Mouse (Mus musculus): ENCODE results near the gene Ppp2r5c. TPM values are rescaled to one million over a fixed set of nuclear protein-coding genes. Genes with fewer than 3 reads are reported as not detected.

Ppp2r5c gene
- polyA plus RNA-seq, 1 experiment from 2014 or later = 138 TPM

DNA sequence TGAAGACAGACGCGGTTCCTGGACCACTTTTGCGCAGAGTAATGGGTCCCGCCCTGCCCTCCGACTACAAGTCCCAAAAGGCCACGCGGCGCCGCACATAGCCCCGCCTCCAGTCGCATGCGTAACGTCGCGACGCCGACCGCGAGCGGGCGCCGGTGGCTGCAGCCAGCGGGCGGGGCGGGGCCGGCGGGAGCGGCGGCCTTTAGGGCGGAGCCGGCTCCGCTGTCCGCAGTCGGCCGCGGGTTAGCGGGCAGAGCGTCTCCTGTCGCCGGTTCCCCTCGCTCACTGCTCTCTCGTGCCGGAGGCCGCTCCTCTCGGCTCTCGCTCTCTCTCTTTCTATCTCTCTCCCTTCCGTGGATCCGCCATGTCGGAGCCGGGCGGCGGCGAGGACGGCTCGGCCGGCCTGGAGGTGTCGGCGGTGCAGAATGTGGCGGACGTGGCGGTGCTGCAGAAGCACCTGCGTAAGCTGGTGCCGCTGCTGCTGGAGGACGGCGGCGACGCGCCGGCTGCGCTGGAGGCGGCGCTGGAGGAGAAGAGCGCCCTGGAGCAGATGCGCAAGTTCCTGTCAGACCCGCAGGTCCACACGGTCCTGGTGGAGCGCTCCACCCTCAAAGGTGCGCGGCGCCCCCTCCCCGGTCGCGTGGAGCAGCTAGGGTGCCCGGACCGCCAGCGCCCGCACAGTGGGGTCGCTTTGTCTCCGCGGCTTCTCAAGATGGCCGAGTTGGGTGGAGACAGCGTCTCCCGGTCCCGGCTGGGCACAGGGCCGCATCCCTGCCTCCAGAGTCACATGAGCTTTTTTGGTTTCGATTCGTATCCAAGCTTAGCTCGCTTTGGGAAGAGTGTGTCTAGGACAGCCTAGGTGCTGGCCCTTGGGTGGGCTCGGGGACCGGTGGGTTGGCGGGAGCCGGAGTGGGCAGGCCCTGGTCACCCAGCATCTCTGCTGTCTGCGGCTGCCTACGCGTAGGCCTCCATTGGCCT is 154.6 kb downstream of the Ppp2r5c start, which contains the start of gene Dync1h1:
Gene Dync1h1, plus strand, starts transcription at position 212 of the 978 bp plus-strand sequence.
- Histone ChIP-seq H3K9ac (ENCODE audit: low read length) (peak within 1 kb of the TSS; percentile 99), H3K27me3 (ENCODE audit: control insufficient read depth, insufficient read depth, low read length) (0 out of 2 replicates have a peak, but pooled peaks cover 10% of the 10 kb centered on the region)
- ATAC-seq (ENCODE audit: insufficient number of reproducible peaks, insufficient read depth, low FRiP score, low read depth) = peak; percentile 91

DNA sequence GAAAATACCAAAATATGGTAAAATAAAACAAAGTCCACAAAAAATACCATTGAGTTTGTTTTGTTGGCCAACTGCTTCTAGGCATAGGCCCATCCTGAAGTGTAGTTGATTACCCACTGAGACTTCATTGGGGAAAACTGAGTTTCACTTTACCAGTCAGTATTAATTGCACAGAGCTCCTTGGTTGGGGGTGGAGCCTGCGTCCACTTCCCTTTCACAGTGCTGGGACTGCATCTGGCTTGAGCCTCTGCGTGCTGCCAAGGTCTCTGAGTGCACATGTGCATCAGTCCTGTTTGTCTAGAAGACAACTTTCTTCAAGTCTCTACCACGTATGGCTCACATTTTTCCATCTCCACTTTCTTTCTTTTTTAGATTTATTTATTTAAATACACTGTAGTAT is 159.2 kb downstream of the Ppp2r5c start:
- H3K27ac ChIP-seq (replicated peaks in 1 of 2; ENCODE audit: control insufficient read depth in 1 of 2, insufficient read depth in 1 of 2, low read depth in 2 of 2, low read length in 2 of 2) = no peak overlapping the region
- H3K9ac ChIP-seq (ENCODE audit: low read length) = no peak overlapping the region
- 84% methylated on average over 3 of the region's 3 CpGs for WGBS
- peaks cover 2 to 21% of the 10 kb centered on the region in 2 experiments; a peak in 3 of 4 replicates for H3K4me1 ChIP-seq (ENCODE audit: control insufficient read depth in 2 of 2, insufficient read depth in 2 of 2, low read length in 2 of 2)
- ATAC-seq (ENCODE audit: insufficient number of reproducible peaks, insufficient read depth, low FRiP score, low read depth) = no peak
- no peak overlapping the region for H3K4me3 ChIP-seq (ENCODE audit: control insufficient read depth in 1 of 2, insufficient read depth in 1 of 2, low read depth in 1 of 2, low read length in 2 of 2)
- peaks cover 15% of the 10 kb centered on the region; the same call in 1 of the 2 replicates for H3K36me3 ChIP-seq (ENCODE audit: control insufficient read depth, insufficient read depth, low read length)
- H3K27me3 ChIP-seq (ENCODE audit: control insufficient read depth, insufficient read depth, low read length) = no peaks in the 10 kb centered on the region
- H3K4me2 ChIP-seq (ENCODE audit: low read length) = no peak overlapping the region
- no peaks in the 10 kb centered on the region for H3K9me3 ChIP-seq (ENCODE audit: control insufficient read depth, low read length)

More for the DNA sequence above, 154.6 kb downstream of the Ppp2r5c start, which contains the start of gene Dync1h1:
- 0 out of 2 replicates have a peak, but pooled peaks cover 5% of the 10 kb centered on the region for H3K36me3 ChIP-seq (ENCODE audit: control insufficient read depth, insufficient read depth, low read length)
- peak within 1 kb of the TSS; percentile 92 to 98 for H3K27ac ChIP-seq (replicated peaks in 1 of 2; ENCODE audit: control insufficient read depth in 1 of 2, insufficient read depth in 1 of 2, low read depth in 2 of 2, low read length in 2 of 2)
- H3K4me2 ChIP-seq (ENCODE audit: low read length) = peak within 1 kb of the TSS; percentile 96
- no peaks in the 10 kb centered on the region for H3K9me3 ChIP-seq (ENCODE audit: control insufficient read depth, low read length)
- peak within 1 kb of the TSS; percentile 78 to 97 for H3K4me3 ChIP-seq (ENCODE audit: control insufficient read depth in 1 of 2, insufficient read depth in 1 of 2, low read depth in 1 of 2, low read length in 2 of 2)
- under 1% methylated on average over 102 of the region's 105 CpGs for WGBS
- H3K4me1 ChIP-seq (ENCODE audit: control insufficient read depth in 2 of 2, insufficient read depth in 2 of 2, low read length in 2 of 2) = peaks cover 0 to 17% of the 10 kb centered on the region in 2 experiments; a peak in 2 of 4 replicates

DNA sequence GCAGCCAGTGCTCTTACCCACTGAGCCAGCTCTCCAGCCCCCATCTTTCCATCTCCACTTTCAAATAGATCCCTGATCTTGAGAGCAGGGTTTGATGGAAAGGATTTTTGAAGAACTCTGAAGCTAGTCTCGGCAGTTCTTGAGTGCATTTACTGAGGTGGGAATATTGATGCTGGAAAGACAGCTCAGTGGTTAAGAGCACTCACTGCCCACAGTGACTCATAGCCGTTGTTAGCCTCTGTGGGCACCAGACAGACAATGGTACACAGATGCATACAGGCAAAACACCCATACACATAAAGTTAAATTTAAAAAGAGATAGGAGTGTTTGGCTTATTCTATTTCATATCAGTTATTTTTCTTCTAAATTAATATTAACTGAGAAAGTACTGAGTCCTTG is 159.8 kb downstream of the Ppp2r5c start:
- H3K4me3 ChIP-seq (ENCODE audit: control insufficient read depth in 1 of 2, insufficient read depth in 1 of 2, low read depth in 1 of 2, low read length in 2 of 2) = no peak overlapping the region
- ATAC-seq (ENCODE audit: insufficient number of reproducible peaks, insufficient read depth, low FRiP score, low read depth) = no peak
- 83% methylated on average over 2 of the region's 2 CpGs for WGBS

DNA sequence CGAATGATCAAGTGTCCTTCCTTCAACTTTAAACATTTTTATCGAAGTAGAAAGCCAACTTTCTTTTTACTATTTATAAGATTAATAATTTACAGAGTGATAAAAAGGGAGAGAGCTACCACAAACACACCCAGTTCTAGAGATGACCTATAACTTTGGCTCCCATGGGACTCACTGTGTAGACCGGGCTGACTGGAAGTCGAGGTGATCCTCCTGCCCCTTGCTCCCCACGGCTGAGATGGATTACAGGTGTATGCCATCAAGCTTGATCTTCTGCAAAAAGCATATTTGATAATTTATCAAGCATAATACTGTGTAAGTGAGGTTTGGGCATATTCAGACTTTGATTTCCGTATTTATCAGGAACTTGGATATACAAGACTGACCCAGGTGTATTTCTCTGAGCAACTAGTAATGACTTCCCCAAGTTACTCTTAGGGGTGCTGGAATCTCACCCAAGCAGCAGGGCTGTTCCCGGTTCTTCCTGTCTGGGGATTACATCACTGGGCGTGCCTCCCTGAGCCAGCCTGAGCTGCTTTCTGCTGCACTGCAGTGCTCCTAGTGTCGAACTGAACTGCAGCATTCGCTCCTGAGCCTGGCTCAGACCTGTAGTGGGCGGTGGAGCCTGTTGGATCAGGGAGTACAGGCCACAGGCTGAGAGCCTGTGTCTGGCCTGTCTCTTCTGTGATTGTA is 161.7 kb downstream of the Ppp2r5c start:
- peak; percentile 73 for ATAC-seq (ENCODE audit: insufficient number of reproducible peaks, insufficient read depth, low FRiP score, low read depth)
- WGBS = 60% methylated on average over 11 of the region's 11 CpGs
- peaks cover 2 to 12% of the 10 kb centered on the region in 2 experiments; a peak in 3 of 4 replicates for H3K4me1 ChIP-seq (ENCODE audit: control insufficient read depth in 2 of 2, insufficient read depth in 2 of 2, low read length in 2 of 2)
- no peak overlapping the region for H3K4me3 ChIP-seq (ENCODE audit: control insufficient read depth in 1 of 2, insufficient read depth in 1 of 2, low read depth in 1 of 2, low read length in 2 of 2)
- H3K36me3 ChIP-seq (ENCODE audit: control insufficient read depth, insufficient read depth, low read length) = peaks cover 36% of the 10 kb centered on the region
- no peaks in the 10 kb centered on the region for H3K27me3 ChIP-seq (ENCODE audit: control insufficient read depth, insufficient read depth, low read length)
- peak overlapping the region; percentile 39 for H3K9ac ChIP-seq (ENCODE audit: low read length)
- H3K27ac ChIP-seq (replicated peaks in 1 of 2; ENCODE audit: control insufficient read depth in 1 of 2, insufficient read depth in 1 of 2, low read depth in 2 of 2, low read length in 2 of 2) = peak overlapping the region; percentile 31 to 61; a peak in 2 of 4 replicates
- H3K9me3 ChIP-seq (ENCODE audit: control insufficient read depth, low read length) = no peaks in the 10 kb centered on the region
- H3K4me2 ChIP-seq (ENCODE audit: low read length) = no peak overlapping the region

More for the DNA sequence above, 159.8 kb downstream of the Ppp2r5c start:
- Histone ChIP-seq H3K27me3 (ENCODE audit: control insufficient read depth, insufficient read depth, low read length) (no peaks in the 10 kb centered on the region), H3K9me3 (ENCODE audit: control insufficient read depth, low read length) (no peaks in the 10 kb centered on the region), H3K4me1 (ENCODE audit: control insufficient read depth in 2 of 2, insufficient read depth in 2 of 2, low read length in 2 of 2) (peaks cover 2 to 21% of the 10 kb centered on the region in 2 experiments; a peak in 3 of 4 replicates), H3K9ac (ENCODE audit: low read length) (no peak overlapping the region), H3K27ac (replicated peaks in 1 of 2; ENCODE audit: control insufficient read depth in 1 of 2, insufficient read depth in 1 of 2, low read depth in 2 of 2, low read length in 2 of 2) (no peak overlapping the region), H3K36me3 (ENCODE audit: control insufficient read depth, insufficient read depth, low read length) (peaks cover 16% of the 10 kb centered on the region), H3K4me2 (ENCODE audit: low read length) (no peak overlapping the region)

DNA sequence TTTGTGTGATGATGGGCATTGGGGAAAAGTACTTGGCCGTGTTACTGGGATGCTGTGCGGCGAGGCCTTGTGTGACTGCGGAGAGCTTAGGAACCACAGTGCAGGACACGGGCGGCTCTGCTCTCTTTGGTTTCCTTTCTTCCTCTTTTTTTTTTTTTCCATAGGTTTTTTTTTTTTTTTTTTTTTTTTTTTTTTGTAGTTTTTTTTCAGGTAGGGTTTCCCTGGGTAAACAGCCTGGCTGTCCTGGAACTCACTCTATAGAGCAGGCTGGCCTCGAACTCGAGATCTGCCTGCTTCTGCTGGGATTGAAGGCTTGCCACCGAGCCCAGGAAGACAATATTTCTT is 162.2 kb downstream of the Ppp2r5c start:
- peak overlapping the region in 1 of 2 experiments; percentile 61; a peak in 2 of 4 replicates for H3K27ac ChIP-seq (replicated peaks in 1 of 2; ENCODE audit: control insufficient read depth in 1 of 2, insufficient read depth in 1 of 2, low read depth in 2 of 2, low read length in 2 of 2)
- WGBS = 80% methylated on average over 9 of the region's 9 CpGs
- no peak overlapping the region for H3K4me3 ChIP-seq (ENCODE audit: control insufficient read depth in 1 of 2, insufficient read depth in 1 of 2, low read depth in 1 of 2, low read length in 2 of 2)
- no peaks in the 10 kb centered on the region for H3K9me3 ChIP-seq (ENCODE audit: control insufficient read depth, low read length)
- H3K4me1 ChIP-seq (ENCODE audit: control insufficient read depth in 2 of 2, insufficient read depth in 2 of 2, low read length in 2 of 2) = peaks cover 2 to 7% of the 10 kb centered on the region in 2 experiments; a peak in 3 of 4 replicates
- no peaks in the 10 kb centered on the region for H3K27me3 ChIP-seq (ENCODE audit: control insufficient read depth, insufficient read depth, low read length)
- peaks cover 41% of the 10 kb centered on the region for H3K36me3 ChIP-seq (ENCODE audit: control insufficient read depth, insufficient read depth, low read length)
- H3K9ac ChIP-seq (ENCODE audit: low read length) = peak overlapping the region; percentile 39
- no peak overlapping the region for H3K4me2 ChIP-seq (ENCODE audit: low read length)
- no peak for ATAC-seq (ENCODE audit: insufficient number of reproducible peaks, insufficient read depth, low FRiP score, low read depth)

DNA sequence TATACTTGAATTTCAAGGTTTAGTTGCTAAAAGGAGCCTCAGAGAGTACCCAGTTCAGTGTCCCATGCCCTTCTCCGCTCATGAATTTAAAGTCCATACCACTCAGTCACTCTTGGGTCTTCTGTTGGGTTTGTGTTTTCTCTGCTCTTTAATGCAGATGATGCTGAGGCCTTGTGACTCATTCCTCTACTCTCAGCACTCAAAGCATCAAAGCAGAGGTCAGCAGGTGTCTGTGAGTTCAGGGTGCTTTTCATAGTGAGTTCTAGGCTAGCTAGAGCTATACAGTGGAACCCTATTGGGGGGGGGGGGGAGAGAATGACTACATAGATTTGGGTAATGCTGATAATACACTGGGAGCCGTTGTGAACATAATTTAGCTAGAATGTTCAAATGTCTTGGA is 163.8 kb downstream of the Ppp2r5c start:
- no peaks in the 10 kb centered on the region for H3K9me3 ChIP-seq (ENCODE audit: control insufficient read depth, low read length)
- no peak overlapping the region for H3K4me3 ChIP-seq (ENCODE audit: control insufficient read depth in 1 of 2, insufficient read depth in 1 of 2, low read depth in 1 of 2, low read length in 2 of 2)
- peaks cover 57% of the 10 kb centered on the region for H3K36me3 ChIP-seq (ENCODE audit: control insufficient read depth, insufficient read depth, low read length)
- no peak for ATAC-seq (ENCODE audit: insufficient number of reproducible peaks, insufficient read depth, low FRiP score, low read depth)
- H3K4me1 ChIP-seq (ENCODE audit: control insufficient read depth in 2 of 2, insufficient read depth in 2 of 2, low read length in 2 of 2) = peaks cover 2 to 7% of the 10 kb centered on the region in 2 experiments; a peak in 3 of 4 replicates
- no peak overlapping the region for H3K9ac ChIP-seq (ENCODE audit: low read length)
- H3K27me3 ChIP-seq (ENCODE audit: control insufficient read depth, insufficient read depth, low read length) = no peaks in the 10 kb centered on the region
- H3K27ac ChIP-seq (replicated peaks in 1 of 2; ENCODE audit: control insufficient read depth in 1 of 2, insufficient read depth in 1 of 2, low read depth in 2 of 2, low read length in 2 of 2) = no peak overlapping the region
- H3K4me2 ChIP-seq (ENCODE audit: low read length) = no peak overlapping the region
- 89% methylated on average over 2 of the region's 2 CpGs for whole genome bisulfite sequencing

DNA sequence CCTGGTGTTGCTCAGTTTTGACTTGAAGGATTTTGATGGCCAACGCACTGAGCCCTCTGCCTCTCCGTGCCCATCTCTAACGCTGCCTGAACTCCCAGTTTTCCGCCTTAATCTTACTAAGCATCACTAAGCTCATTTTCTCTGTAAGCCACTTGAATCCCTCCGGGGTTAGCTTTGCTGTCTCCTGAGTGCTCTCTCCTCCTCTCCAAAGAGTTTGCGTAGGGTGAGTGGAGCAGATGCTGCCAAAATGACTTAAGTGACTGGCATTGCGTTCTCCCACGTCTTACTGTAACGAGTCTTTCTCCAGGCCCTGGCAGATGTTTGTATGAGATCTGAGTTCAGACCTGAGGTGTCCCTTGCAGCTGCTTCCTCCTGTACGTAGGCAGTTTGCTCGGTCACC is 183.1 kb downstream of the Ppp2r5c start:
- H3K36me3 ChIP-seq (ENCODE audit: control insufficient read depth, insufficient read depth, low read length) = peaks cover 100% of the 10 kb centered on the region
- H3K4me1 ChIP-seq (ENCODE audit: control insufficient read depth in 2 of 2, insufficient read depth in 2 of 2, low read length in 2 of 2) = no peaks in the 10 kb centered on the region
- no peaks in the 10 kb centered on the region for H3K27me3 ChIP-seq (ENCODE audit: control insufficient read depth, insufficient read depth, low read length)
- no peaks in the 10 kb centered on the region for H3K9me3 ChIP-seq (ENCODE audit: control insufficient read depth, low read length)
- no peak overlapping the region for H3K4me2 ChIP-seq (ENCODE audit: low read length)
- H3K9ac ChIP-seq (ENCODE audit: low read length) = no peak overlapping the region
- 95% methylated on average over 11 of the region's 11 CpGs for WGBS
- no peak overlapping the region for H3K27ac ChIP-seq (replicated peaks in 1 of 2; ENCODE audit: control insufficient read depth in 1 of 2, insufficient read depth in 1 of 2, low read depth in 2 of 2, low read length in 2 of 2)
- ATAC-seq (ENCODE audit: insufficient number of reproducible peaks, insufficient read depth, low FRiP score, low read depth) = no peak
- no peak overlapping the region for H3K4me3 ChIP-seq (ENCODE audit: control insufficient read depth in 1 of 2, insufficient read depth in 1 of 2, low read depth in 1 of 2, low read length in 2 of 2)

Measured in heart, embryonic 14.5 days (tissue).